ENCODE assay signal across 9 mouse cellular contexts in the genomic region with DNA sequence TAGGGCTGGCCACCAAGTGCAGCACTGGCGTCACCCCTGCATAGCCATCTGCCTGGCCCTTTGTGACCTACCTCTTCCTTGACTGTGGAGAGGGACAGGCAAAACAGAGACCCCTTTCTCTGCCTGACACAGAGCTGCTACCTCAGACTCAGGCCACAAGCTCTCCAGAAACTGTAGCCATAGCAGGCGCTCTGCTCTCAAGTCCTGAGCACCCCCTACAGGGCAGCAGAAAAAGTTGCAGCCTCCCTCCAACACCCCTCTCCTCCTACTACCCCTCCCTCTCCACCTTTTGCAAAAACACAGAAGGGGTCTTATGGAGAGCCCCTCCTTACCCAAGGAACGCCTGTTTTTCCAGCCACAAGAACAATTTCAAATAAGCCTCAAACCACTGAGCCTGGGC. TPM values are rescaled to one million over a fixed set of nuclear protein-coding genes. Genes with fewer than 3 reads are reported as not detected.
A peak's percentile ranks its signal among the peaks of the same experiment; 100 is the strongest.
DNase-seq lines count a peak whose midpoint lies in the region; ATAC-seq and TF ChIP-seq lines count a peak whose summit lies in the region.
"Had no signal": no experiment of that assay in that cellular context is flagged by ENCODE, and none has a peak within 500 bp of the region (broad histone marks: within the 10 kb centered on the region; RNA-seq: fewer than 3 reads in every experiment).

A gene (minus strand): TSS at position 26 of the 400 bp plus-strand sequence.

- no peak within 1 kb of the TSS for H3K4me2 ChIP-seq in limb, embryonic 14.5 days (replicated peaks; ENCODE audit: low read depth, low read length, severe bottlenecking)
- no peak within 1 kb of the TSS for H3K4me2 ChIP-seq in neural tube, embryonic 13.5 days
- H3K4me2 ChIP-seq: limb, embryonic 15.5 days had no signal

- H3K36me3 ChIP-seq in forebrain, embryonic 10.5 days (replicated peaks), result peaks cover 80% of the 10 kb centered on the region
- peaks cover 38% of the 10 kb centered on the region for H3K36me3 ChIP-seq in limb, embryonic 14.5 days (ENCODE audit: control insufficient read depth, insufficient read depth, low read length)
- H3K36me3 ChIP-seq in neural tube, embryonic 13.5 days, result peaks cover 12% of the 10 kb centered on the region; the same call in 1 of the 2 replicates

- TF ChIP-seq POLR2A in limb, embryonic 14.5 days (IDR thresholded peaks at IDR 0.05; ENCODE audit: borderline replicate concordance, extremely low read depth, insufficient read depth, insufficient read length), result no peak

- H3K27ac ChIP-seq in forebrain, embryonic 10.5 days, result no peak within 1 kb of the TSS
- H3K27ac ChIP-seq in limb, embryonic 14.5 days (replicated peaks; ENCODE audit: low read depth, low read length), result 0 out of 2 replicates have a peak within 1 kb of the TSS, but pooled peaks have one; percentile 13
- no peak within 1 kb of the TSS for H3K27ac ChIP-seq in neural tube, embryonic 13.5 days (replicated peaks)
- H3K27ac ChIP-seq: limb, embryonic 15.5 days had no signal

- H3K4me3 ChIP-seq in forebrain, embryonic 10.5 days, result no peak within 1 kb of the TSS
- no peak within 1 kb of the TSS for H3K4me3 ChIP-seq in limb, embryonic 14.5 days (replicated peaks; ENCODE audit: low read length)
- H3K4me3 ChIP-seq in neural tube, embryonic 13.5 days, result no peak within 1 kb of the TSS
- H3K4me3 ChIP-seq: limb, embryonic 15.5 days had no signal

- H3K27me3 ChIP-seq in forebrain, embryonic 10.5 days (ENCODE audit: poor library complexity, severe bottlenecking), result no peaks in the 10 kb centered on the region
- H3K27me3 ChIP-seq in limb, embryonic 14.5 days (ENCODE audit: control insufficient read depth, insufficient read depth, low read length), result no peaks in the 10 kb centered on the region
- H3K27me3 ChIP-seq in neural tube, embryonic 13.5 days, result no peaks in the 10 kb centered on the region
- H3K27me3 ChIP-seq: limb, embryonic 15.5 days had no signal

- no peak within 1 kb of the TSS for H3K9ac ChIP-seq in limb, embryonic 14.5 days (ENCODE audit: low read depth, low read length, severe bottlenecking)
- H3K9ac ChIP-seq in neural tube, embryonic 13.5 days, result no peak within 1 kb of the TSS
- H3K9ac ChIP-seq: limb, embryonic 15.5 days had no signal

- 38% methylated on average over 3 of the region's 3 CpGs for WGBS in forebrain, embryonic 10.5 days
- 35% methylated on average over 3 of the region's 3 CpGs for WGBS in limb, embryonic 14.5 days
- 43% methylated on average over 3 of the region's 3 CpGs for WGBS in neural tube, embryonic 13.5 days

- ATAC-seq in limb, embryonic 14.5 days (ENCODE audit: low FRiP score, low read depth), result peak; percentile 70
- ATAC-seq in neural tube, embryonic 13.5 days (ENCODE audit: low read depth), result 0 out of 2 replicates have a peak, but pooled peaks have one; percentile 27

- peak; percentile 59 to 68 for DNase-seq in layer of hippocampus, postnatal 10 days (ENCODE audit: low spot score in 2 of 2)
- DNase-seq in layer of hippocampus, adult 11-12 months (ENCODE audit: low spot score), result no peak
- peak; percentile 26 for DNase-seq in Muller cell, postnatal 12 days (ENCODE audit: inconsistent ontology term)
- DNase-seq in forebrain, embryonic 10.5 days (ENCODE audit: extremely low spot score, low spot score), result peak; percentile 36
- DNase-seq in limb, embryonic 14.5 days (ENCODE audit: low spot score), result peak; percentile 46
- DNase-seq in ovary, adult 18-20 months (ENCODE audit: low spot score), result no peak
- no peak for DNase-seq in urinary bladder, postnatal 25 days (ENCODE audit: low spot score)

- no peaks in the 10 kb centered on the region for H3K4me1 ChIP-seq in forebrain, embryonic 10.5 days
- H3K4me1 ChIP-seq in limb, embryonic 14.5 days (ENCODE audit: control insufficient read depth, insufficient read depth, low read length), result no peaks in the 10 kb centered on the region
- no peaks in the 10 kb centered on the region for H3K4me1 ChIP-seq in neural tube, embryonic 13.5 days (replicated peaks)

- no peaks in the 10 kb centered on the region for H3K9me3 ChIP-seq in forebrain, embryonic 10.5 days
- no peaks in the 10 kb centered on the region for H3K9me3 ChIP-seq in limb, embryonic 14.5 days (ENCODE audit: control insufficient read depth, low read length)
- H3K9me3 ChIP-seq in neural tube, embryonic 13.5 days, result no peaks in the 10 kb centered on the region
- H3K9me3 ChIP-seq: limb, embryonic 15.5 days had no signal

RNA-seq across cellular contexts. Expression of the gene that starts here (rescaled TPM):
- total RNA-seq in layer of hippocampus, postnatal 10 days (2021), result 1 to 10 TPM; 2.2 to 2.3 TPM
- 0.27 and 0.28 TPM in 2 replicates for polyA plus RNA-seq in forebrain, embryonic 10.5 days (2016; fragmentation: Nextera tagmentation; extraction: Ambion mirVana)
- 0.68 and 0.96 TPM in 2 replicates for polyA plus RNA-seq in limb, embryonic 14.5 days (2012; rRNA removed)
- 0.17 TPM in 1 of 2 replicates, not detected in the other for polyA plus RNA-seq in limb, embryonic 14.5 days (2014; fragmentation: Nextera tagmentation; extraction: Ambion mirVana)
- polyA plus RNA-seq in neural tube, embryonic 13.5 days (2015; fragmentation: Nextera tagmentation; extraction: Ambion mirVana), result not detected in 2 replicates
- polyA plus RNA-seq: limb, embryonic 15.5 days had no signal

Comparison
In these comparisons a context has a peak if more than half of its experiments do, and no peak if none do; other contexts are left out.
1. DNase-seq: peak in layer of hippocampus, postnatal 10 days (2 of 2) and Muller cell, postnatal 12 days (single experiment); none in layer of hippocampus, adult 11-12 months (single experiment), ovary, adult 18-20 months (single experiment) and urinary bladder, postnatal 25 days (single experiment).
2. Peak in DNase-seq in forebrain, embryonic 10.5 days; RNA of the gene not detected or under 1 TPM.
3. Peak in DNase-seq, ATAC-seq and H3K27ac ChIP-seq in limb, embryonic 14.5 days; RNA of the gene not detected or under 1 TPM.
4. Peak in ATAC-seq in neural tube, embryonic 13.5 days; RNA of the gene not detected or under 1 TPM.